Mouse (Mus musculus) thymus, adult 2 months (tissue): ENCODE results near the gene C1s2. TPM values are rescaled to one million over a fixed set of nuclear protein-coding genes. Genes with fewer than 3 reads are reported as not detected.
"Not testable (repeated sequence)": the region's sequence is repeated elsewhere in the genome, so short reads cannot be mapped to it uniquely, and the experiment has no call there.

Experiments
- DNase-seq: peaks from one replicate; pipeline ENCODE4 v3.0.0; 2021
- H3K27ac ChIP-seq: fragments of 200-500 bp; 2 replicates; pipeline ENCODE4 v1.5.1; 2012; ENCODE audit warnings: low read length, control low read depth; ENCODE audit not compliant: control insufficient read depth, insufficient read depth
- H3K27me3 ChIP-seq: fragments of 200-500 bp; 2 replicates; pipeline ENCODE4 v1.6.1; 2012; ENCODE audit warnings: mild to moderate bottlenecking, low read length, moderate library complexity, mixed read lengths; ENCODE audit not compliant: control insufficient read depth, insufficient read depth
- H3K36me3 ChIP-seq: fragments of 200-500 bp; 2 replicates; pipeline ENCODE4 v1.6.1; 2012; ENCODE audit warnings: mild to moderate bottlenecking, low read length, moderate library complexity; ENCODE audit not compliant: control insufficient read depth, insufficient read depth
- H3K4me1 ChIP-seq: fragments of 200-500 bp; replicated peaks from 2 replicates; pipeline ENCODE4 v1.6.1; 2012; ENCODE audit warnings: low read length; ENCODE audit not compliant: control insufficient read depth, insufficient read depth
- H3K4me3 ChIP-seq: fragments of 200-500 bp; 2 replicates; pipeline ENCODE4 v1.5.1; 2012; ENCODE audit warnings: mild to moderate bottlenecking, low read length, control low read depth, moderate library complexity; ENCODE audit not compliant: control insufficient read depth, insufficient read depth
- CTCF ChIP-seq: fragments of 200-500 bp; IDR thresholded peaks from 2 replicates; pipeline ENCODE4 v1.5.1; 2012; ENCODE audit warnings: mild to moderate bottlenecking, control low read depth, low read length, moderate library complexity, borderline replicate concordance; ENCODE audit not compliant: control insufficient read depth, poor library complexity, insufficient read depth; ENCODE audit errors: extremely low read depth
- POLR2A ChIP-seq: fragments of 200-500 bp; IDR thresholded peaks from 2 replicates; pipeline ENCODE4 v1.6.1; 2012; ENCODE audit warnings: mild to moderate bottlenecking, low read length, control low read depth, moderate library complexity; ENCODE audit not compliant: control insufficient read depth, poor library complexity, insufficient read depth; ENCODE audit errors: extremely low read depth
- WGBS: fragments of 180-500 bp; shearing (Covaris S2); methylation state at CpG from one replicate; pipeline ENCODE4 v1.1.7; 2018; 5-methylcytosine and 5-hydroxymethylcytosine counted together
- polyA plus RNA-seq: library from polyadenylated mRNA; depleted of rRNA; stranded (reverse); fragments of >200 nt; gene quantifications from 2 replicates; pipeline ENCODE4 v1.2.3, GENCODE M21; 2012

C1s2 gene
- polyA plus RNA-seq, 1 experiment: 0.08 TPM

DNA sequence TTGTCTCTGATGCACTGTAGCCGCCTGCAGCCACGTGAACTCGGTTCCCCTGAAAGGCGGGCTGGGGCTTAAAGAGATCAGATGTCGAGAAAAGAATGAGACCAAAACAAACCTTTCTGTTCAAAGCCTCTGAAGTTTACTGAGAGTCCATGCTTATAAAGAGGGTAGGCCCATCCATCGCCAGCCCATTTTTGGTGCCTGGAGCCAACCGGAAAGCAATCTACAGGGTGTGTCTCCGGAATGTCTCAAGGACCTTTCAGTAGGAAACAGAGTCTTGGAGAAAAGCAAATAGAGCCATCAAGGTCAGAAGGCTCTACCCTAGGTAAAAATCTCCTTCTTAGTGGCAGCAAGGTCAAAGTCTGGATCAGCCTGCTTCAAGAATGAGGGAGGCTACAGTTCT, 42.8 kb downstream of the C1s2 start:
- Histone ChIP-seq H3K4me3 (no peak overlapping the region), H3K4me1 (no peaks in the 10 kb centered on the region), H3K36me3 (no peaks in the 10 kb centered on the region), H3K27me3 (no peaks in the 10 kb centered on the region), H3K27ac (no peak overlapping the region)
- WGBS: 93% methylated on average over 8 of the region's 8 CpGs
- no peak for DNase-seq
- no peak for TF ChIP-seq CTCF
- no peak for TF ChIP-seq POLR2A

DNA sequence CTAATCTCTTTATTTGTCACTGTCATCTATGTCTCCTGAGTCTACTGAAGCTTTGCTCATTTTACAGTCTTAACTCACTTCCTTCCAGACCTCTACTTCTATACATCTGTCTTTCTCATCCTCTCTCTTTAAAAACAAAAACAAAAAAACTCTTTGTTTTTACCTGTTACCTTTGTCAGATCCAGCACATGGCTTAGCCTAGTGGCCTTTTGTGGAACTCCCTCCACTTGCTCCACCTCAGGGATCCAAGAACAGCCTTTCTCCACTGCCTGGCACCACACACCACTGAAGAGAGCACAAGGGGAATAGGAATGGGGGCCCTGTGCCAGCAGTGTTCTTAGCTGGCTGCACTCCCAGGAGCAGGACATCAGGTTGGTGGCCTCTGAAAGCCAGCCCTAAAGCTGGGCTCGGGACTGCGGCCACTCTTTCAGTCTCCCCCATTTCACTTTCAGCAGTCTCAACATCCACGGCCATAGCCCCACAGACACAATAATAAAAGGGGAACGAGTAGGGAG, 43.6 kb downstream of the C1s2 start:
- 80% methylated on average over 4 of the region's 4 CpGs for WGBS
- no peak for TF ChIP-seq POLR2A
- no peak for TF ChIP-seq CTCF
- Histone ChIP-seq H3K36me3 (no peaks in the 10 kb centered on the region), H3K27ac (no peak overlapping the region), H3K4me3 (no peak overlapping the region), H3K4me1 (no peaks in the 10 kb centered on the region), H3K27me3 (no peaks in the 10 kb centered on the region)
- DNase-seq: no peak

GRCm38 (mm10) chr6:124588771-124589170, 47.1 kb downstream of the C1s2 start:
- no peaks in the 10 kb centered on the region for H3K4me1 ChIP-seq
- no peak overlapping the region for H3K27ac ChIP-seq
- H3K36me3 ChIP-seq: no peaks in the 10 kb centered on the region
- no peaks in the 10 kb centered on the region for H3K27me3 ChIP-seq
- no peak overlapping the region for H3K4me3 ChIP-seq
- DNase-seq: no peak
- TF ChIP-seq POLR2A: no peak
- TF ChIP-seq CTCF: no peak

DNA sequence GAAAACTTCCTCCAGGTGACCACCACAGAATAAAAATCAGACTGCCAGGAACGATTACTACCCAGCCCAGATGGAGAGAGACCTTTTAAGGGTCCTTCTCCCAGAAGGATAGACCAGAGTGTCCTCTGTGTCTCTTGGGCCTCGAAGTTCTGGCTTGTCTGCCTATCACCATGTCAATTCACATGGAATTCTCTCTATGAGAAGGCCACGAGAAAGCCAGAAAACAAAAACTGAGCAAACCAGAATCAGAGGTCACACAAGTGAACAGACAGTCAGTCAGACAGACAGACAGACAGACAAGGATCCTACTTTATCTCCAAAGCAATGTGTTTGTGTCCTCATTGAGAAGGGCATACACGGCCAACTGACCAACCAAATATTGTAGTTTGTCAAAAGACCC, 49.6 kb downstream of the C1s2 start:
- H3K36me3 ChIP-seq: no peaks in the 10 kb centered on the region
- H3K4me1 ChIP-seq: no peaks in the 10 kb centered on the region
- no peak for DNase-seq
- TF ChIP-seq CTCF: no peak
- no peak for TF ChIP-seq POLR2A
- no peak overlapping the region for H3K27ac ChIP-seq
- no peak overlapping the region for H3K4me3 ChIP-seq
- WGBS: 87% methylated on average over 4 of the region's 4 CpGs
- H3K27me3 ChIP-seq: no peaks in the 10 kb centered on the region

- H3K4me3 ChIP-seq: no peak overlapping the region
- no peaks in the 10 kb centered on the region for H3K27me3 ChIP-seq
- no peaks in the 10 kb centered on the region for H3K4me1 ChIP-seq
- no peaks in the 10 kb centered on the region for H3K36me3 ChIP-seq
- H3K27ac ChIP-seq: no peak overlapping the region
- 88% methylated on average over 3 of the region's 3 CpGs for WGBS
- DNase-seq: no peak
- no peak for TF ChIP-seq CTCF
- TF ChIP-seq POLR2A: no peak
Observed at GRCm38 (mm10) chr6:124585761-124586160, 50.1 kb downstream of the C1s2 start.

DNA sequence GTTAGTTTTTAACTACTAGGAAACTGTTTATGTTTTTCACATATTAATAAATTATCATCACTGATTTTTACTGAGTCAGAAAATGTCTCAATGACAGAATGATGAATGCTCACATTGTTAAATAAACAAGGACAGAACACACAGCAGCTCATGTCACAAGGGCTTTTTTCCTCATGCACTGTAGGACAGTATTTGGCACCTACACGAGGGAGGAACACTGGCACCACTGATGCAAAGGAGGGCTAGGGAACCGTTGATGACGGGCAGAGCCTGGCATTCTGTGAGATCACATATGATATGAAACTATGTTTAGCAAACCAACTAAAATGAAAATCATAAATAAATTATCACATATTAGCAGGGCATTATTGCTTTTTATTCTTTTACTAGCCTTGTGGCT, 51.0 kb downstream of the C1s2 start:
- no peak overlapping the region for H3K27ac ChIP-seq
- no peak for TF ChIP-seq POLR2A
- no peak for TF ChIP-seq CTCF
- no peaks in the 10 kb centered on the region for H3K4me1 ChIP-seq
- H3K4me3 ChIP-seq: no peak overlapping the region
- no peak for DNase-seq
- 82% methylated on average over 3 of the region's 3 CpGs for WGBS
- H3K27me3 ChIP-seq: no peaks in the 10 kb centered on the region
- H3K36me3 ChIP-seq: no peaks in the 10 kb centered on the region

GRCm38 (mm10) chr6:124582231-124582630, 53.7 kb downstream of the C1s2 start:
- no peak for DNase-seq
- Histone ChIP-seq H3K4me1 (no peaks in the 10 kb centered on the region), H3K4me3 (no peak overlapping the region), H3K27ac (no peak overlapping the region), H3K36me3 (no peaks in the 10 kb centered on the region), H3K27me3 (no peaks in the 10 kb centered on the region)
- 96% methylated on average over 1 of the region's 1 CpGs for WGBS
- TF ChIP-seq POLR2A (no peak), CTCF (no peak)

DNA sequence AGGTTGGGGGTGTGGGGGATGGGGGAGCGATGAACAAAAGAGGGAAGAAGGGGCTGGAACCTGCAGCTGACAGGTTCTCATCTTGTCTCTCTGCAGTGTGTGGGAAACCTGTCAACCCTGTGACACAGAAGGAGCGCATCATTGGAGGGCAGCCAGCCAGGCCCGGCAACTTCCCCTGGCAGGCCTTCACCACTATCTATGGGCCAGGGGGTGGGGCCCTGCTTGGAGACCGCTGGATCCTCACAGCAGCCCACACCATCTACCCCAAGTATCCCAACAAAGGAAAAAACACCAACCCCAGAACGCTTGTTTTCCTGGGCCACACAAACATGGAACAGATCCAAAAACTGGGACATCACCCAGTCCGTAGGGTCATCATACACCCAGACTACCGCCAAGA, 55.7 kb downstream of the C1s2 start:
- H3K4me1 ChIP-seq, H3K36me3 ChIP-seq, H3K27ac ChIP-seq, H3K27me3 ChIP-seq, DNase-seq, H3K4me3 ChIP-seq: not testable (repeated sequence)
- 76% methylated on average over 7 of the region's 7 CpGs for WGBS

GRCm38 (mm10) chr6:124575155-124575678, 60.7 kb downstream of the C1s2 start:
- not testable (repeated sequence) for H3K27me3 ChIP-seq, H3K36me3 ChIP-seq, H3K4me3 ChIP-seq, H3K4me1 ChIP-seq, DNase-seq, H3K27ac ChIP-seq
- WGBS: 95% methylated on average over 3 of the region's 3 CpGs
